Mouse (Mus musculus): ENCODE data around the gene Agt.
A peak's percentile ranks its signal among the peaks of the same experiment; 100 is the strongest.

Agt gene

DNA sequence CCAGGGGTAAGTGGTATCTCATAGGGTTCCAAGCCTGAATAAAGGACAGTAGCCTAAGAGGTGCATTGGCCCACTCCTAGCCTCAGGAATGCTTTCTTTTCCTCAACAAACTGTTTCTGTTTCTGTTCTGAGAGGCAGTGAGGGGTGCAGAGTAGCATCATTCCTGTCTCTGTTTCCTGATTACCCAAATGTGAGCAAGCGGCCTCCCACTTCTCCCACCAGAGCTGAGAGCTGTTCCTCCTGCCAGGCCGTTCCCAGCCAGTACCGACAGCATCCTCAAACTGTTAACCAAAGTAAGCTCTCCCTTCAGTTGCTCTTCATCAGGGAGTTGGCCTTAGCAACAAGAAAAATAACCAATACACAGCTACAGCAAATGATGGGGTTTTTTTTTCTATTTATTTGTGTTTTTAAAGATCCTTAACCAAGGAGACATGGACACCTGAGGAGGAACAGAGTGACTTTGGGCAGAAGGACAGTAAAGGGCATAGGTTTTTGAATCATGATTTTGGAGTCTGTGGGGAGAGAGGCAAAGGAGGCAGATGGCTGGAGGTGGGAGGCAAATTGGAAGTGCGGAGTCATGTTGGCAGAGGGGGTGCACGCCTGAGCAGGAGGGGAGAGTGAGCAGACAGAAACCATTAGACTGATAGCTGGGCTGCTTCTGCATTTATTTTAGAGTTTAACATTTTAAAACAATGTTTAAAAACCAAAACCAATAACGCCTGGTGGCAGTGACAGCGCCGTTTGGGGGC, 61.8 kb downstream of the Agt start:
- DNase-seq (ENCODE audit: low read depth, low spot score), result peak; percentile 97
